Mouse (Mus musculus) right cerebral cortex, adult 2 months (tissue): ENCODE measurements around the gene Spice1.

Source experiments
- DNase-seq, 2 experiments: peaks; one replicate each; pipeline ENCODE4 v3.0.0; 2021 to 2022; ENCODE audit warnings: low spot score in 2 of 2

The Spice1 gene

DNA sequence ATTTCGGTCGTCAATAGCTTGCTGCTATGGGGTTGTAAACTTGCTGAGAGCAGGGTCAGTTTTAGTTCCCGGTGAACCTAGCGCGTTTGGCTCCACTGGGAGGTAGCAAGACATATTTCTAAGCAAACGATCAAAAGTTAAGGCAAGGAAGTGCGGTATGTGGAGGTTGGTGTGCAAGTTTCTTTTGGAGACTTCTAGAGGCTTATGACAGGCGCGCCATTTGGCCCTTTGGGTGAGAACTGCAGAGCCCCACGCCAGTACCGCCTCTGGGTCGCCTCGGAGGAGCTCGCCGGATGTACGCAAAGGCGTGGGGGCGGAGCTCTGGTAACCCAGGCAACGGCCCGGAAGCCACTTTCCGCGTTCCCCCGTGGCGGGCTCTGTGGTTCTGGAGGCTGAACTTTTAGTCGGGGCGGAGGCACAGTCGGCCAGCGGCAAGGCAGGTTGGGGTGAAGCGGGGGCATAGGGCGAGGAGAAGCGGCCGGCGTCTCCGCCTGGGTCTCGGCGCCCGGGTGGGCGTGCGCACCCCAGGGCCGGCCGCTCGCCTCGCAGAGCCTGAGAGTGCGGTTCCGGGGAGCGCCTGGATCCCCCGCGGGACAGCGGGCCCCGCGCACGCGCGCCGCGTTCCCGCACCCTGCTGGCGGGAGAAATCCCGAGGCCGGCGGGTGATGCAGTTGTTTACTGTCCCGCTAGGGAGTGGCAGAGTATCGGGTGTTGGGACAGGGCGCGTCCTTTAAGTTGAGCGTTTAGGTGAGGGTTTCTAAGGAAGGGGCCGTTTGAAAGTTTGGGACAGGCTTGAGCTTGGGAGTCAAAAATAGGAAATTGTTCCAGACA is at the start of gene Spice1:
Gene Spice1, plus strand, starts transcription at position 51 of the 831 bp plus-strand sequence.
- DNase-seq: peak; percentile 92 to 96

- DNase-seq: no peak
Observed at GRCm38 (mm10) chr16:44299438-44300093, 47.4 kb upstream of the Spice1 start.

GRCm38 (mm10) chr16:44302126-44302892 is 44.6 kb upstream of the Spice1 start:
- no peak for DNase-seq

GRCm38 (mm10) chr16:44303822-44304221 is 43.1 kb upstream of the Spice1 start:
- DNase-seq: no peak

DNA sequence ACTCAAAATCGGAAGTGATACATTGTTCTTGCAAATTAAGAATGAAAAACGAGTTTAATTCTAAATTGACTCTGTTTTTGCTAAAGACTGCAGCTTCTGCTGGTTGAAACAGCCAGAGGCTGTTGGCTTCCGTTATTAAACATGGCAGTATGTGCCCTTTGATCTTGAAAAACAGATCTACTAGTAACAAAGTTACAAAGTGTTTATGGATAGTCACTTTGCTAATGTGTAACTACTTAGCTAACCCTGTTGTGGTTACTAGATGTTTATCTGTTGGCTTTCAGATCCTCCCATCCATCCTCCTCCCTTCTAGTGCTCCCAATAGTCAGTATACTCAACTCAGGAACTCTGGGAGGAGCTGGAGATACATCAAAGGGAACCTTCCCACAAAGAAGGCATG is 41.3 kb upstream of the Spice1 start:
- no peak for DNase-seq

DNA sequence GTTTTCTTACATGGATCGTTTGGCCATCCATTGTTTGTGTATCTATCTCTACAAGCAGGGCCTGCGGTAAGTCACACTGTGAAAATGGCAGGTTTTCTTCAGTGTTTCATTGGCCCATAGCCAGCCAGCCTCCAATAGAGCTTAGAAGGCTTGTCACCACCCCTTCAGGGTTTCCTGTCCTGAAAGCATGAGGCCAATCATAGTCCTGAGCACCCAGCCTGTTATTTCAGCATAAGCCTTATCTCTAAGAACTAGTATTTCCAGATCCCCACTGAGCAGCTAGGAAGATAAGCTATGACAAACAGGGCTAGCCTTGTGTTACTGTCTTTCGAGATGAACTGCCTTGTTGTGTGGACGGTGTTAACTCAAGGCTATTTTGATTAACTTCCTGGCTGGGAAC is 33.5 kb upstream of the Spice1 start:
- DNase-seq: no peak

GRCm38 (mm10) chr16:44316350-44316749 is 30.6 kb upstream of the Spice1 start:
- no peak for DNase-seq

DNA sequence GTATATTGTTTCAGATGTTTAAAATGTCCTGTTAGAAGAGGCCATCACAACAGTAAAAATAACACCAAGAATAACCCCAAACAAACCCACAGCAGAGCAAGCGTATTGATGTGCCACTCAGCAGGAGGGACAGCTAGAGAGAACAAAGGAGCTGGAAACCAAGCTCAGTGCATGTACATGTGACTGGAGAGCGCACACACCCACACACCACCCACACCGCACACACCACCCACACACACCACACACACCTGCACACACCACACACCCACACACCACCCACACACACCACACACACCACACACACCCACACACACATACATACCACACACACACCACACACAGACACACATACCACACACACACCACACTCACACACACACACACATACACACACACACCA is 26.7 kb upstream of the Spice1 start:
- no peak for DNase-seq

DNA sequence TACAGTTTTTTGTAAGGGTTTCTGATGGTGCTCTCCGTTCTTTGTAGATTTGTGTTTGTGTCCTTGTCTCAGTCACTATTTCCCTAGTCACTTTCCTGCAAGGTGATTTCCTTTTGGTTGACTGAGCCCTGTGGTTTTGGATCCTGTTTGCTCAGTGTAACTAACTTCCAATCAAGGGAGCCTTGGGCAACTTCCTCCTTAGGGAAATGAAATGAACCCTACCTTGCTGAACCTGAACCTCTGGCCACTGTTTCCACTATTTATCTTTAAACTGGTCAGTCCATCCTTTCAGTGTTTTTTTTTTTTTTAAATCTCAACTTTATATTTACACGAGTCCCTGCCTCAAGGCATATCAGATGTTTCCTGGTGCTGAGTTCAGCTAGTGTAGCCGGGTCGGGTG is 18.3 kb upstream of the Spice1 start:
- DNase-seq: no peak

DNA sequence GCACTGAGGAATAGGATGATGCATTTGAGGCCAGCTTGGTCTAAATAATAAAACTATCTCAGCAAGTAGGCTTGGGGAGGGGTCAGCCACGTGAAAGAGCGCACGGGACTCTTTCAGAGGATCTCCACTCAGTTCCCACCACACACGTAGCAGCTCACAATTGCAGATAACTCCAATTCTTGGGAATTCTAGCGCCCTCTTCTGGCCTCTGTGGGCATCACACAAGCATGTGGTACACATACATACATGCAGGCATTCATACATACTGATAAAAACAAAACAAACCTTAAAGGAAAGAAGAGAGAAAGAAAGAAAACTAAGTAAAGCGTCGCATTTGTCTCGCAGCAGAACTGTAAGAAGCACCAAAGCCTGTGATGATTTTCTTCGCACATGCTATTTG is 16.3 kb upstream of the Spice1 start:
- DNase-seq: no peak

DNA sequence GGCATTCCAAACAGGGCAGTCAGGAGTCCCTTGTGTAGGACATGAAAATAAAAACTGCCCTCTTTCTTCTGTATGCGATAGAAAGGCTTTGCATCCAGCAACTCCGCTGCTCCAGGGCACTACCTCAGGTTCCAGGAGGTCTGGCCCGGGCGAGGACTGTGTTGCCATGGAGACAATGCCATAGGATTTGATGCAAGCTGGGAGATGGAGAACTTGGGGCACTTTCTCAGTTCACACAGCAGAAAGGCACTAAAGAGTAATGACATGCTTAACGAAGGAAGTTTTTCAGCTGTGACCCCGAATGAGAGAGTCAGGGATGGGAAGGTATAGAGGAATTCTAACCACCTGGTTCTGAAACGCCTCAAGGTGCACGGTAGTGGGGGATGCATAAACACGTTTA is 15.8 kb upstream of the Spice1 start:
- DNase-seq: peak; percentile 25 to 34

GRCm38 (mm10) chr16:44331671-44331994 is 15.3 kb upstream of the Spice1 start:
- peak; percentile 45 to 48 for DNase-seq

- DNase-seq: peak; percentile 33 to 44
Observed at GRCm38 (mm10) chr16:44331995-44332860, 14.7 kb upstream of the Spice1 start.

GRCm38 (mm10) chr16:44332861-44333284 is 14.0 kb upstream of the Spice1 start, which contains the start of gene Sidt1:
Gene Sidt1 (minus strand): TSS chr16:44333196.
- peak; percentile 50 to 69 for DNase-seq

- no peak for DNase-seq
Observed at GRCm38 (mm10) chr16:44337541-44337940, 9.4 kb upstream of the Spice1 start.

DNA sequence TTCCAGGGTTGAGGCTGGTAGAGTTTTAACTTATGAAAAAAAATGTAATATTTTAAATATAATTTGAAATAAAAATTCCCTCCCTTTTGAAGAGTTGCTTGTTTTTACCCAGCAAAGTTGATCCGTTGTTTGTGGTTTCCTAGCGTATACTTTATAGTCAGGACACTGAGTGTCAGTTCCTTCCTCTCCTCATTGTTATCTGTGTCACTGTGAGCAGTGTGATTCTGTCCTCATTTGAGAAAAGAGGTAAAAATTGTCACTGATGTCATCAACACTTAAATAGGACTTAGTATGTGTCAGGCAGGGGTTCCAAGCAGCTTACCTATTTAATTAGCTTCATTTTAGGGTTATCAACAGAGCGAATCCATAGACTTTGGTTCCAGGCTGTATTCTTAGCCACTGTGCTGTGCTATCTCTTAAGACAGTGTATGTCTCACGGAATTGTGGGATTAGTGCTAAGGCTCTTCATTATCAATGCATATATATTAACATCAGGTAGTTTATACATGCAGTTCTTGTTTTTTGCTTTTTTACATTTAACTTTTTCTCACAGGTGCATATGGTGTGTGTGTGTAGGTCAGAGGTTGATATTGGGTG is 3.0 kb downstream of the Spice1 start:
- no peak for DNase-seq

DNA sequence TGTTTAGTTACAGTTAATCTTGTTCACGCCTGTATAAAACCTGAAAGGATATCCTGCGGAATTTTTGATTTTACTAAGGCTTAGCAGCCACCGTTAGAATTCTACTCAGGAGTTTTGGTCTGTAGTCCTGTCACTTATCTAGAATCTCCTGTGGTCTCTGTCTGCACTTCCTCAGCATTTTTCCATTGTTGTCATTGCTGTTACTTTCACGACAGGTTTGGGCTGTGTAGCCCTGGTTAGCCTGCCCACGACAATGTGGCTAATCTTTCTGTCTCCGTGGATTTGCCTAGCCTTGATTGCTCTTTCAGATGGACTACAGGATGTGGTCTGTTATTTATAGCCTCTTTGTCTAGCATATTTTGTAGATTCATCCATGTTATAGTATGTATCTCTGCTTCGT is 9.4 kb downstream of the Spice1 start:
- no peak for DNase-seq

GRCm38 (mm10) chr16:44357571-44358268 is 10.8 kb downstream of the Spice1 start:
- no peak for DNase-seq

DNA sequence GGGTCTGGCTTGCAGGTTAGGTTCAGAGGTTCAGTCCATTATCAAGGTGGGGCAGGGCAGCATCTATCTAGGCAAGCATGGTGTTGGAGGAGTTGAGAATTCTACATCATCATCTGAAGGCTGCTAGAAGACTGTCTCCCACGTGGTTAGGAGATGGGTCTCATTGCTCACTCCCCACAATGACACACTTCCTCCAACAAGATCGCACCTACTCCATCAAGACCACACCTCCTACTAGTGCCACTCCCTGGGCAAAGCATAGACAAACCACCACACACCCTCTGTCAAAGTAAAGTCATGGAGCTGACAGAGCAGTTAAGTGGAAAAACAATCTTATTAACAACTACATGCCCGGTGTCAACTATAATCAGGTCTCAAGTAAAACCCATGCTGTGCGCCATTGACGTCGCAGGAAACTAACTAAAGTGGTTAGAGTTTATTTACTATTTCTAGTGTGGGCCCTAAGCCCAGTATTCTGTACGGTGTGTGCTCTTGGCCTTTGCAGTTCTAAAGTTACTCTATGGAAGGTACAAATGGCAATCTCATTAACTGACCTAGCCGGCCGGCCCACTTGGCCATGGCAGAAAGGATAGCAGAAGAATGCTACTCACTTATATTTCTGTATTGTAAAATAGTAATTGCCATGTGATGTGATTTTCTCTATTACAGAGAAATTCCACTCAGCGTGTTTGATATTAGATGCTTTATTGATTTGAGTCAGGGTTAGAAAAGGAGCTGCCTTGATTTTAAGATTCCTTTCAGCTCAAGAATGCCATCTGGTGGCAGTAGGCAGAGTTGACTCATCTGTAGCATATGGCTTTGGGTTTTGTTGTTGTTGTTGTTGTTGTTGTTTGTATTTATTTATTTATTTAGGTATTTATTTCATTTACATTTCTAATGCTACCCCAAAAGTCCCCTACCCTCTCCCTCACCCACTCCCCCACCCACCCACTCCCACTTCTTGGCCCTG is 15.3 kb downstream of the Spice1 start:
- DNase-seq: peak; percentile 41 to 45
